Mouse (Mus musculus) kidney, postnatal 36 days (tissue): ENCODE data around the gene Cchcr1.

ENCODE experiments used
- DNase-seq, 2 experiments: peaks; one replicate each; pipeline ENCODE4 v3.0.0; 2021 to 2022; ENCODE audit warnings: mixed read lengths in 2 of 2

Gene Cchcr1

DNA sequence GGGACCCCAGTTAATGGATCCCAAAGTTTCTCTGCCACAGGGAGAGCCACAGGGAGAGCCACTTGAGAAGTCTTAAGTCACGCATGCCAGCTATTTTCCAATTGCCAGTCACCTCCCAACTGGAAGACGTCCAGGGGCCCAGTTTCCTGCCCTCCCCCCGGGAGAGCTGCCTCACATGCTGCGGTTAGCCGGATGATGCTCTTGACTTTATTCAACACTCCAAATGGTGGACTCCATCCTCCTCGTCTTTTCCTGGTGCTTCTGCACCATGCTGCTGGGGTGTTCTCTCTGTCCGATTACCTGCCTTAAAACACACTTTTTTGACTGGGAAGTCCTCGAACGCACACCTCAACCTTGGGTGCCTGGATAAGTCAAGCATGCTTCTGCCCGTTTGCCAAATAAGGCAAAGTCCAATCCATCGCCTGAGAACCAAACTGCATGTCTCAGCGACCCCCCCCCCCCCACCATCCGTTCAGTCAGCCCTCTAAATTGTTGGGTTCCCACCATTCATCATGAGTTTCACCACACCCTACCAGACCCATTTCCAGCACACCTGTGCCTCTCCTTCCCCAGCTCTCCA, 39.4 kb downstream of the Cchcr1 start:
- DNase-seq: peak; percentile 29 to 63

DNA sequence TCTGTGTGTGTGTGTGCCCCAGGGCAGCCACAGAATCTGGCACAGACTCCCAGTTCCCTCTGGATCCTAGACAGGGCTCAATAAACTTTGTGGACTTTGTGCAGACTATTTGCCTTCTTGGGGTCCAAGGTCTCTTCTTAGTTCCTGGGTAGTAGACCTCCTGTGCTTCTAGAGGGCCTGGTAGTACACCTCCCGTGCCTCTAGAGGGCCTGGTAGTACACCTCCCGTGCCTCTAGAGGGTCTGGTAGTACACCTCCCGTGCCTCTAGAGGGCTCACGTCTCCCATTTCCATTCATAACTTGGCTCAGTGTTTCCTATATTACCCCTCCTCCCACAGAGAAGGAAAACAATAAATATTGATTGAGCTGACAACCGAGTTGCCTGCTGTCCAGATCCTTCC, 39.9 kb downstream of the Cchcr1 start:
- peak; percentile 83 to 84 for DNase-seq

DNA sequence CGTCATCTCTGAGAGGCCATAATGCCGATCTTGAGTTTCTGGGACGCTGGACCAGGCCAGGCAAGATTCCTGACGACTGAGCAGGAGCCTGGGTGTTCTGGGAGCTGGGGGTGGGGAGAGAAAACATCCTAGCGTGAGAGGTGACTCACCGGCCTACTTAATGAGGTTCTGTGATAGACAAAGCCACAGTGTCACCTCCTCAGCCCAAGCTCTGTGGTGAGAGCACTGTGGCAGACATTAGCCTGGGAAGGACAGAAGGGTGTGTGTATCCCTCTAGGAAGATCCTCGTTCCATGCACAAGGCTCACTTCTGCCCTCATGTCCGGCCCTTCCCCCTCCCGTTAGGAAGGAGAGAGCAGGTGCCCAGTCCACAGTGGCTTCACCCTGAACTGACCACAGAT, 40.5 kb downstream of the Cchcr1 start:
- no peak for DNase-seq

- no peak for DNase-seq
Observed at GRCm38 (mm10) chr17:35558216-35558615, 41.3 kb downstream of the Cchcr1 start.

- DNase-seq: no peak
Observed at GRCm38 (mm10) chr17:35567150-35567549, 50.2 kb downstream of the Cchcr1 start, which contains the start of gene 2300002M23Rik. Gene 2300002M23Rik, plus strand, starts transcription at chr17:35567450.

GRCm38 (mm10) chr17:35567767-35568166, 50.9 kb downstream of the Cchcr1 start:
- DNase-seq: peak in 1 of 2 experiments; percentile 13

GRCm38 (mm10) chr17:35569091-35569944, 52.4 kb downstream of the Cchcr1 start:
- DNase-seq: no peak

DNA sequence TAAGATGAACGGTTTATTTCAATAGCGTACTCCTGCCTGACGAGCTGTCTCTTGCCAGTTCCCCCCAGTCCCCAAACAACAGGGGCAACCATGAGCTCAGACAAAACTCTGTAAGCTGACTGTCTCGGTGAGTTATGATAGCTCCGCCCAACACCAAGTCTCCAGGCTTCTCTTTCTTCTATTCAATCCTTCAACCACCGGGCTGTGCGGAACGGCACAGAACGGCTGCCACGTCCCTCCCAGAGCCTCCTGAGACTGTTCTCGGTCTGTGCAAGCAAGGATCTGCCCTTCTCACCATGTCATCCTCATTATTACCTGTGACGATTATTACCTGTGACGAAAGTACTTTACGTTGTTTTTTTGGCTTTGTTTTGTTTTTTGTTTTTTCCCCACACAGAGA, 53.9 kb downstream of the Cchcr1 start:
- DNase-seq: no peak

GRCm38 (mm10) chr17:35571477-35571876, 54.6 kb downstream of the Cchcr1 start:
- DNase-seq: no peak

- DNase-seq: peak; percentile 83 to 93
Observed at GRCm38 (mm10) chr17:35578211-35578610, 61.3 kb downstream of the Cchcr1 start.
